Mouse (Mus musculus) kidney, embryonic 16.5 days (tissue): Measurements from ENCODE around the gene Gm4981. TPM values are rescaled to one million over a fixed set of nuclear protein-coding genes. Genes with fewer than 3 reads are reported as not detected.
"Not testable (repeated sequence)": the region's sequence is repeated elsewhere in the genome, so short reads cannot be mapped to it uniquely, and the experiment has no call there.

Experiments
- ATAC-seq: fragments of 200-750 bp; cut with Nextera tagmentation; 2 replicates; pipeline ENCODE4 v1.8.0; 2017; ENCODE audit warnings: moderate TSS enrichment; ENCODE audit not compliant: low FRiP score, low TSS enrichment
- H3K27ac ChIP-seq: fragments of 300-500 bp; sonication (generic); 2 replicates; pipeline ENCODE4 v1.5.1; 2014; ENCODE audit warnings: low read length
- H3K27me3 ChIP-seq: fragments of 300-500 bp; sonication (generic); 2 replicates; pipeline ENCODE4 v1.6.1; 2014; ENCODE audit warnings: low read length, control low read depth, mixed read lengths; ENCODE audit not compliant: insufficient read depth
- H3K36me3 ChIP-seq: fragments of 300-500 bp; sonication (generic); 2 replicates; pipeline ENCODE4 v1.6.1; 2014; ENCODE audit warnings: low read length, control low read depth, mixed read lengths; ENCODE audit not compliant: insufficient read depth
- H3K4me1 ChIP-seq: fragments of 300-500 bp; sonication (generic); 2 replicates; pipeline ENCODE4 v1.6.1; 2014; ENCODE audit warnings: low read length, control low read depth, mixed read lengths; ENCODE audit not compliant: insufficient read depth
- H3K4me2 ChIP-seq: fragments of 300-500 bp; sonication (generic); replicated peaks from 2 replicates; pipeline ENCODE4 v1.6.1; 2014; ENCODE audit warnings: low read depth, low read length
- H3K4me3 ChIP-seq: fragments of 300-500 bp; sonication (generic); 2 replicates; pipeline ENCODE4 v1.5.1; 2014; ENCODE audit warnings: mild to moderate bottlenecking, low read length
- H3K9ac ChIP-seq: fragments of 300-500 bp; sonication (generic); replicated peaks from 2 replicates; pipeline ENCODE4 v1.6.1; 2014; ENCODE audit warnings: low read length
- H3K9me3 ChIP-seq: fragments of 300-500 bp; sonication (generic); 2 replicates; pipeline ENCODE4 v1.6.1; 2016; ENCODE audit warnings: low read length, control low read depth
- WGBS: fragments of 180-500 bp; shearing (Covaris S2); extraction: QIAGEN DNeasy Blood & Tissue Kit; methylation state at CpG from one replicate; pipeline ENCODE4 v1.1.7; 2014; 5-methylcytosine and 5-hydroxymethylcytosine counted together
- polyA plus RNA-seq: library from polyadenylated mRNA; unstranded; fragments of >200 nt; fragmentation: Nextera tagmentation; extraction: Ambion mirVana; gene quantifications from 2 replicates; pipeline ENCODE4 v1.2.1, GENCODE M21; 2015

The Gm4981 gene
- polyA plus RNA-seq, 1 experiment from 2014 or later, result not detected

DNA sequence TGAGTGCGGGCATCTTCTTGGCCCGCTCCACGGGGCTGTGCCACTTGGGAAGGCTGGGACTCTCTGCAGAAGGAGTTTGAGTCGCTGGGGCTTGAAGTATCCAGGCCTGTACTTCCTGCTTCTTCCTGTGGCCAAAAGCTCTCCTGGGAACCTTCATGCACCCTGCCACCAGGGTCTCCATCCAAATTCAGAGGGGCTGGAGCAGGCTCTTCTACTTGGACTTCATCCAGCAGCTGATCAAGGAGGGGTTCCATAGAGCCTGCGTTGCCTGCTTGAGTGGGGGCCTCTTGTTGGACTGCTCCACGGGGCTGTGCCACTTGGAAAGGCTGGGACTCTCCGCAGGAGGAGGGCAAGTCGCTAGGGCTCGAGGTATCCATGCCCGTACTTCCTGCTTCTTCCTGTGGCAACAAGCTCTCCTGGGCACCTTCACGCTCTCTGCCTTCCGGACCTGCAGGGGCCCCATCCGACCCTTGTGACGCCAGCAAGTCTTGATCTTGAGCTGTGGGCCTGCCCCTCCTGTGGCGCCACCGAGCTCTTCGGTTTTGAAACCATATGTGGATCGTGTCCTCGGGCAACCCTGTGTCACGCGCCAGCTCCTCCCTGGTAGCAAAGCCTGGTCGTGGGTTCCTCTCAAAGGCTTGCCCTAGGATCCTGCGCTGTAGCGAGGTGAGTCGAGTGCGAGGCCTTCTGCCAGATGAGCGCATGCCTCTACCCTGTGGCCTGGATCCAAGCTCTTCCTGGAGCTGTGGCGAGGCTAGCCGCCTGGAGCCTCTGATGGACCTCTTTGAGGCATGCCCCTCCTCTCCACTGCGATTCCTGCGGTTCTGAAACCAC is 12.3 kb downstream of the Gm4981 start:
- not testable (repeated sequence) for ATAC-seq, H3K9me3 ChIP-seq, H3K9ac ChIP-seq, H3K4me1 ChIP-seq, H3K27ac ChIP-seq, H3K4me2 ChIP-seq, H3K36me3 ChIP-seq, H3K4me3 ChIP-seq, H3K27me3 ChIP-seq
- WGBS, result 83% methylated on average over 28 of the region's 31 CpGs

DNA sequence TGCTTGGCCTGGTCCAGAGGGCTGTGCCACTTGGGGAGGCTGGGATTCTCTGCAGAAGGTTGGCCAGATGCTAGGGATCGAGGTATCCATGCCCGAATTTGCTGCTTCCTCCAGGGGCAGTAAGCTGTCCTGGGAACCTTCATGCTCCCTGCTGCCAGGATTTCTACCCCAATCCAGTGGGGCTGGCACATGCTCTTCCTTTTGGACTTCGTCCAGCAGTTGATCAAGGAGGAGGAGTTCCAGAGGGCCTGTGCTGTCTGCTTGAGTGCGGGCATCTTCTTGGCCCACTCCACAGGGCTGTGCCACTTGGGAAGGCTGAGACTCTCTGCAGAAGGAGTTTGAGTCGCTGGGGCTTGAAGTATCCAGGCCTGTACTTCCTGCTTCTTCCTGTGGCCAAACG is 13.3 kb downstream of the Gm4981 start:
- not testable (repeated sequence) for H3K9me3 ChIP-seq, H3K9ac ChIP-seq, H3K4me3 ChIP-seq, H3K4me2 ChIP-seq, H3K4me1 ChIP-seq, H3K36me3 ChIP-seq, H3K27ac ChIP-seq, H3K27me3 ChIP-seq, ATAC-seq
- 76% methylated on average over 2 of the region's 6 CpGs for WGBS

DNA sequence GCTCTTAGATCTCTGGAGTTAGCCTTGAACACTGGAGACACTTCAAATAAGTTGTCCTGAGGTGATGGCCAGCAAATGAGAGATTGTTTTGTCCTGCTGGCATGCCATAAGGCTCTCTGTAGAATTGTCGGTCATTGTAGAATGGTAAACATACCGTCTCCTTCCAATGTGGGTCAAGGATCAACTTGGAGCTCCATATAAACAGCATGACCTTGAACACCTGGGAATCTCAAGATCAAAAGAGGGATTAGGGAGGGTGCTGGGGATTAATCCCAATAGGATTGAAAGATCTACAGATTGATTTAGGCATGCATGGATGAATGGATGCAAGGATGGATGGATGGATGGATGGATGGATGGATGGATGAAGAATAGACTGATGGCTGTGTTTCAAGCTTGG is 14.9 kb downstream of the Gm4981 start:
- not testable (repeated sequence) for H3K4me1 ChIP-seq, H3K27ac ChIP-seq, H3K27me3 ChIP-seq, H3K36me3 ChIP-seq, H3K9me3 ChIP-seq, H3K4me3 ChIP-seq, H3K9ac ChIP-seq, H3K4me2 ChIP-seq, ATAC-seq
- WGBS, result 76% methylated on average over 2 of the region's 2 CpGs

DNA sequence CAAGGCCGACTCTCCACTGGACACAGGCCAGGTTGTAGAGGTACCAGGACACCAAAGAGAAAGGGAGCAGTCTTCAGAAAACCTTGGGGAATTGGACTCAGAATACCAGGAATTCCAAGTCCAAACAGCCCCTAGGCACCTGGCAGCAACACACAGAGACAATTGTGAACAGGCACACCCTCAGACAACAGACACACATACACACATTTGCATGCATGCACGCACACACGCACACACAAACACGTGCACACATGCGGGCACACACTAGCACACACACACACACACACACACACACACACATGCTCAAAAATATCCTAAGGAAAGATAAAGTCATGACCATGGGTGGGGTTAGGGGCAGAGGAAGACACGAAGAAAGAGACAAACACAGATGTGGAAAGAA is 15.8 kb downstream of the Gm4981 start:
- 82% methylated on average over 6 of the region's 6 CpGs for WGBS
- no peaks in the 10 kb centered on the region for H3K4me1 ChIP-seq
- ATAC-seq, result no peak

DNA sequence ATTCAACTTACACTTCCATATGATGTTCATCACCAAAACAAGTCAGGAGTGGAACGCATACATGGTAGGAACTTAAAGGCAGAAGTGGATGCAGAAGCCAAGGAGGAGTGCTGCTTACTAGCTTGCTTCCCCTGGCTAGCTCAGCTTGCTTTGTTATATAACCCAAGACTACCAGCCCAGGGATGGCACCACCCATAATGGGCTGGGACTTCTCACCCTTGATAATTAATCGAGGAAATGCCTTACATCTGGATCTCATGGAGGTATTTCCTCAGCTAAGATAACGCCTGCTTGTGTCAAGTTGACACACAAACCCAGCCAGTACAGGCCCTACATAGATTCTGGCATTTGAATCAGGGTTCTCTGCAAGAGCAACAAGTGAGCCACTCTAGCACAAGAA is 19.1 kb downstream of the Gm4981 start:
- Histone ChIP-seq H3K27me3 (no peaks in the 10 kb centered on the region), H3K4me2 (no peak overlapping the region), H3K36me3 (no peaks in the 10 kb centered on the region), H3K9me3 (no peaks in the 10 kb centered on the region), H3K27ac (no peak overlapping the region), H3K9ac (no peak overlapping the region), H3K4me3 (no peak overlapping the region), H3K4me1 (no peaks in the 10 kb centered on the region)
- ATAC-seq, result no peak
- 82% methylated on average over 3 of the region's 3 CpGs for WGBS

More for the DNA sequence above, 15.8 kb downstream of the Gm4981 start:
- Histone ChIP-seq H3K9ac (no peak overlapping the region), H3K36me3 (no peaks in the 10 kb centered on the region), H3K27ac (no peak overlapping the region), H3K27me3 (no peaks in the 10 kb centered on the region), H3K4me3 (no peak overlapping the region), H3K4me2 (no peak overlapping the region), H3K9me3 (no peaks in the 10 kb centered on the region)

DNA sequence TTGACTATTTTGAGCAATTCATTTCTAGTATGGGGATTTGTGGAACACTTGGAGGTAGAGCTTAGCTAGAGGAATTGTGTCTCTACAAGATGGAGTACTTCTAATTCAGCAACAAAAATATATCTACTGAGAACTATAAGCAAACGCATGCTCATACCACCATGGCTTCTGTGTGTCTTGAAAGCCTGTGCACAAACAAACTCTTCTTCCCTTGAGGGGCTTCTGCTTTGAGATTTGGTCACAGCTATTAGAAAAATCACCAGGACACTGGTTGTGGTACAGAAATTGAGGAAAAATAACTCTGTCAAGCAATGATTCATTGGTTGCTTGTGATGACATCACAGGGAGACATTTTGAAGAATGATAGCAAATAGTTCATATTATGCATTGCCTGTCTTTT is 21.1 kb downstream of the Gm4981 start:
- Histone ChIP-seq H3K9ac (no peak overlapping the region), H3K27ac (no peak overlapping the region), H3K4me3 (no peak overlapping the region), H3K4me1 (no peaks in the 10 kb centered on the region), H3K27me3 (no peaks in the 10 kb centered on the region), H3K36me3 (no peaks in the 10 kb centered on the region), H3K9me3 (no peaks in the 10 kb centered on the region), H3K4me2 (no peak overlapping the region)
- 90% methylated on average over 1 of the region's 1 CpGs for WGBS
- no peak for ATAC-seq

DNA sequence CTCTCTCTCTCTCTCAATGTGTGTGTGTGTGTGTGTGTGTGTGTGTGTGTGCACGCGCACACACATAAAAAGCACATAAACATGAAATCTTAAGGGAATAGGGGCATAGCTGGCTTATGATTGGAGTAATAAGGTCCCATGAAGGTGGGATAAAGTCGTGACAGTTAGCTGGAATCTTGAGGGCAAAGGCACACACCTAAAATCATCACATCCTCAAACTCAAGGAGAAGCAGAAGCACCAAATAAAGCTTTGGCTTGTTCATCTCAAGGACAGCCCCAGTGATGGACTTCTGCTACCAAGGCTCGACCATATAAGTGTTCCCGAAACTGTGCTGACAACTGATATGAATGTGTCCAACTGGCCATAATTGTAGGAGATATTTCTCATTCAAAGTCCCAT is 21.6 kb downstream of the Gm4981 start:
- Histone ChIP-seq H3K36me3 (no peaks in the 10 kb centered on the region), H3K4me2 (no peak overlapping the region), H3K27me3 (no peaks in the 10 kb centered on the region), H3K9ac (no peak overlapping the region), H3K4me1 (no peaks in the 10 kb centered on the region), H3K4me3 (no peak overlapping the region), H3K27ac (no peak overlapping the region), H3K9me3 (no peaks in the 10 kb centered on the region)
- 75% methylated on average over 5 of the region's 5 CpGs for WGBS
- ATAC-seq, result no peak

DNA sequence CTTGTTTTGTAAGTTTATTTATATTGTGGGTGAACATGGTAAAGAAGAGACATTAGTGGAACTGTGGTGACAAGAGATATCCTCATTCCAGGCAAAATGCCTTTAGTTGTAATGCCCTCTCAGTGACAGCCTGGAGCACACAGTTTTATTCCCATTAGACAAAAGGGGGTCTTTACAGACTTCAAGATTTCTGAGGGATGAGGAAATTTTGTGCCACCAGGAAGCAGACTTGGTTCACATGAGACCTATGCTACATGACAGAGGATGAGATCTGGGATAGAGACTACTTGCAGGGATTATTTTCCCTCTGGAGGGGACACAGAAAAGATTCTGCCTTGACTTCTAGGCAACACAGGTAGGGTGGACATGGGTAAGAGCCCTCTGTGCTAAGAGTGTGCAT is 22.0 kb downstream of the Gm4981 start:
- Histone ChIP-seq H3K9ac (no peak overlapping the region), H3K9me3 (no peaks in the 10 kb centered on the region), H3K4me3 (no peak overlapping the region), H3K27ac (no peak overlapping the region), H3K36me3 (no peaks in the 10 kb centered on the region), H3K4me2 (no peak overlapping the region), H3K27me3 (no peaks in the 10 kb centered on the region), H3K4me1 (no peaks in the 10 kb centered on the region)
- no peak for ATAC-seq

DNA sequence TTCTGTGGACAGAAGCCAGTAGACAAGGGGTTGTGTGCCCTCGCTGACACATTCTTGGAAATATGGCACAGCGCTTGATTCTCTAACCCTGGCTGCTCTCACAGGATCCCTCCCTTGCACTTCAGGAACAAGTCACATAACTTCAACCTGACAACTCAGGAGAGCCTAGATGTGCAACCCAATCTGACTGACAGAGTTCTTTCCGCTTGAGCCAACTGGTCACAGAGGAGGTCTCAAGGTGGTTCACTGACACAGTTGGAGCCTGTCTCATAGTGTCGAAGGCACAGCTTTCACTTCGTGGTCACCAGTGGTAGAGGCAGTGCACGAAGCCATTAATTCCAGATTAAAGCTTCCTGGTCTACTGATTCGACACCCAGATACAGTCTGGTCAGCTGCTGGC is 24.3 kb downstream of the Gm4981 start:
- no peak overlapping the region for H3K9ac ChIP-seq
- H3K27ac ChIP-seq, result no peak overlapping the region
- no peak for ATAC-seq
- H3K9me3 ChIP-seq, result no peaks in the 10 kb centered on the region
- no peak overlapping the region for H3K4me3 ChIP-seq
- no peaks in the 10 kb centered on the region for H3K27me3 ChIP-seq
- H3K36me3 ChIP-seq, result no peaks in the 10 kb centered on the region
- no peak overlapping the region for H3K4me2 ChIP-seq
- WGBS, result 73% methylated on average over 7 of the region's 7 CpGs
- no peaks in the 10 kb centered on the region for H3K4me1 ChIP-seq

DNA sequence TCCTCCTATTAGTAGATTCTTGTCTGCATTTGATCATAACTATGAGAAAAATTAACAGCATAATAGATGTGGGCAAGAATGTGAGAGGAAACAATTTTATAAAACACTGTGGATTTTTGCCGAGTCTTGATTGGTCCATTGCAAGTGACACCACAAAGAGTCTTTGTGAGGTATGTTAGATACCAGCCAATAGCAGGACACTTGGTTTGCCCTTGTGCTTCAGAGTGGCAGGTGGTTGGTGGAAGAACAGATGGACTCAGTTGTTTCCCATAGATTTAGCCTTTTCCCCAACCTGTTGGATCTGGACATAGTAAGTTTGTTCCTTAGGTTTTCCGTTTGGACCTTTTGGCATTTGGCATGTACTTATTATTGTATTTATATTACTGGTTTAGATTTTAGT is 25.3 kb downstream of the Gm4981 start:
- no peak for ATAC-seq
- H3K36me3 ChIP-seq, result no peaks in the 10 kb centered on the region
- no peak overlapping the region for H3K27ac ChIP-seq
- 94% methylated on average over 2 of the region's 2 CpGs for WGBS
- no peak overlapping the region for H3K9ac ChIP-seq
- H3K9me3 ChIP-seq, result no peaks in the 10 kb centered on the region
- H3K4me2 ChIP-seq, result no peak overlapping the region
- no peaks in the 10 kb centered on the region for H3K4me1 ChIP-seq
- H3K27me3 ChIP-seq, result no peaks in the 10 kb centered on the region
- H3K4me3 ChIP-seq, result no peak overlapping the region
